Mouse (Mus musculus) E14TG2a.4 (cell line): ENCODE results near the gene Mypn.

Experiments
- CTCF ChIP-seq: conservative IDR thresholded peaks from 2 replicates; pipeline ENCODE4 v1.5.1; 2014; ENCODE audit warnings: low read length
- NANOG ChIP-seq: IDR thresholded peaks from 2 replicates; pipeline ENCODE4 v1.6.1; 2014; ENCODE audit warnings: borderline replicate concordance, low read length, mixed read lengths
- POU5F1 ChIP-seq: IDR thresholded peaks from 2 replicates; pipeline ENCODE4 v1.6.1; 2014; ENCODE audit warnings: low read length, borderline replicate concordance

DNA sequence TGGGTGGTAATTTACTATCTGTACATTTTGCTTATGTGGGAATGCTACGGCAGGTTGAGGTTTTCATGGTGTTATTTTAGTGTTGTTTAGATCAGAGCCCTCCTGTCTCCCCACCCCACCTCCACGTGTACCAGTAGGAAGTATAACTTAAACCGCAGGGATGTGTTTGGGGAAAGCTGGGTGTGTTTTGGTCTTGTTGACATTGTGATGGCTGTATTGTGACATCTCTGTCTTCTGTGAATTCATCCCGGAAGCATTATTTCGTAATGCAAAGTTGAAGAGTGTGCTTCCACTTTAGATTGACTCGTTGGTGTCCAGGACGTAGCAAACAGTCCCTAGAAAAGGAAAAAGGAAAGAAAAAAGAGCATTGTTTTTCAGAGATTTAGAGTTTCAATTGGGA, 43.7 kb upstream of the Mypn start:
- TF ChIP-seq CTCF: no peak
- no peak for TF ChIP-seq NANOG
- no peak for TF ChIP-seq POU5F1
